In genomic region chr5:100121170-100121569, GRCm38 (mm10) we compare ENCODE assay signal across 10 mouse cellular contexts. TPM values are rescaled to one million over a fixed set of nuclear protein-coding genes. Genes with fewer than 3 reads are reported as not detected.
A peak's percentile ranks its signal among the peaks of the same experiment; 100 is the strongest.
DNase-seq lines count a peak whose midpoint lies in the region; ATAC-seq lines count a peak whose summit lies in the region.
"Had no signal": no experiment of that assay in that cellular context is flagged by ENCODE, and none has a peak within 500 bp of the region (broad histone marks: within the 10 kb centered on the region; RNA-seq: fewer than 3 reads in every experiment).

No protein-coding gene starts in this region.

- H3K9me3 ChIP-seq in heart, embryonic 12.5 days (replicated peaks) = peaks cover 3% of the 10 kb centered on the region
- H3K9me3 ChIP-seq in embryonic facial prominence, embryonic 11.5 days (replicated peaks; ENCODE audit: control insufficient read depth, low read length) = no peaks in the 10 kb centered on the region
- peaks cover 6% of the 10 kb centered on the region; the same call in 1 of the 2 replicates for H3K9me3 ChIP-seq in hindbrain, embryonic 12.5 days (replicated peaks)
- H3K9me3 ChIP-seq in midbrain, embryonic 13.5 days = no peaks in the 10 kb centered on the region

- no peak for DNase-seq in heart, postnatal 25 days (ENCODE audit: low spot score)
- DNase-seq in embryonic facial prominence, embryonic 11.5 days (ENCODE audit: low spot score) = no peak
- no peak for DNase-seq in cerebellum, postnatal 4 days (ENCODE audit: low spot score in 2 of 2)
- no peak for DNase-seq in yolk sac, embryonic 10.5 days (ENCODE audit: low spot score)
- no peak for DNase-seq in layer of hippocampus, adult 9-11 months

- intact Hi-C loops in heart, postnatal 25 days (cut with DNase I) = no loop called here

- H3K27ac ChIP-seq in heart, embryonic 12.5 days (ENCODE audit: poor library complexity, severe bottlenecking) = no peak overlapping the region
- no peak overlapping the region for H3K27ac ChIP-seq in embryonic facial prominence, embryonic 11.5 days (replicated peaks; ENCODE audit: low read depth, low read length)
- H3K27ac ChIP-seq in hindbrain, embryonic 12.5 days = no peak overlapping the region
- H3K27ac ChIP-seq in midbrain, embryonic 13.5 days = peak overlapping the region; percentile 64; the same call in 1 of the 2 replicates

- H3K4me2 ChIP-seq in heart, embryonic 12.5 days = peak overlapping the region; percentile 57
- peak overlapping the region; percentile 1; the same call in 1 of the 2 replicates for H3K4me2 ChIP-seq in embryonic facial prominence, embryonic 11.5 days (ENCODE audit: low read depth, low read length)
- H3K4me2 ChIP-seq in hindbrain, embryonic 12.5 days (replicated peaks) = peak overlapping the region; percentile 47
- peak overlapping the region; percentile 51 for H3K4me2 ChIP-seq in midbrain, embryonic 13.5 days (replicated peaks)

- peaks cover 28% of the 10 kb centered on the region for H3K27me3 ChIP-seq in heart, embryonic 12.5 days (replicated peaks)
- H3K27me3 ChIP-seq in embryonic facial prominence, embryonic 11.5 days (ENCODE audit: control insufficient read depth, insufficient read depth, low read length) = no peaks in the 10 kb centered on the region
- 0 out of 2 replicates have a peak, but pooled peaks cover 4% of the 10 kb centered on the region for H3K27me3 ChIP-seq in hindbrain, embryonic 12.5 days
- H3K27me3 ChIP-seq in midbrain, embryonic 13.5 days = no peaks in the 10 kb centered on the region

- no peak for ATAC-seq in heart, embryonic 12.5 days (ENCODE audit: insufficient number of reproducible peaks, low FRiP score)
- ATAC-seq in embryonic facial prominence, embryonic 11.5 days (replicated peaks; ENCODE audit: insufficient number of reproducible peaks, low FRiP score, low TSS enrichment, low read depth) = no peak
- ATAC-seq in hindbrain, embryonic 12.5 days (ENCODE audit: low FRiP score) = no peak
- no peak for ATAC-seq in midbrain, embryonic 13.5 days
- ATAC-seq: lung, postnatal 0 days had no signal

- 56% methylated on average over 7 of the region's 7 CpGs for WGBS in heart, embryonic 12.5 days
- 36% methylated on average over 7 of the region's 7 CpGs for WGBS in embryonic facial prominence, embryonic 11.5 days
- WGBS in hindbrain, embryonic 12.5 days = 50% methylated on average over 7 of the region's 7 CpGs
- WGBS in midbrain, embryonic 13.5 days = 31% methylated on average over 7 of the region's 7 CpGs

- no peaks in the 10 kb centered on the region for H3K36me3 ChIP-seq in heart, embryonic 12.5 days
- no peaks in the 10 kb centered on the region for H3K36me3 ChIP-seq in embryonic facial prominence, embryonic 11.5 days (replicated peaks; ENCODE audit: control insufficient read depth, insufficient read depth, low read depth, low read length)
- no peaks in the 10 kb centered on the region for H3K36me3 ChIP-seq in hindbrain, embryonic 12.5 days
- H3K36me3 ChIP-seq in midbrain, embryonic 13.5 days = no peaks in the 10 kb centered on the region

- H3K4me1 ChIP-seq in heart, embryonic 12.5 days (replicated peaks) = no peaks in the 10 kb centered on the region
- no peaks in the 10 kb centered on the region for H3K4me1 ChIP-seq in embryonic facial prominence, embryonic 11.5 days (ENCODE audit: control insufficient read depth, insufficient read depth, low read length)
- peaks cover 9% of the 10 kb centered on the region; the same call in 1 of the 2 replicates for H3K4me1 ChIP-seq in hindbrain, embryonic 12.5 days
- H3K4me1 ChIP-seq in midbrain, embryonic 13.5 days (replicated peaks) = peaks cover 23% of the 10 kb centered on the region

- H3K9ac ChIP-seq in heart, embryonic 12.5 days = no peak overlapping the region
- H3K9ac ChIP-seq in embryonic facial prominence, embryonic 11.5 days (replicated peaks; ENCODE audit: low read length) = no peak overlapping the region
- no peak overlapping the region for H3K9ac ChIP-seq in hindbrain, embryonic 12.5 days
- H3K9ac ChIP-seq in midbrain, embryonic 13.5 days (replicated peaks) = peak overlapping the region; percentile 58; the same call in 1 of the 2 replicates

- no peak overlapping the region; the same call in 1 of the 2 replicates for H3K4me3 ChIP-seq in heart, embryonic 12.5 days
- no peak overlapping the region for H3K4me3 ChIP-seq in embryonic facial prominence, embryonic 11.5 days (ENCODE audit: low read depth, low read length)
- H3K4me3 ChIP-seq in hindbrain, embryonic 12.5 days = peak overlapping the region; percentile 14
- H3K4me3 ChIP-seq in midbrain, embryonic 13.5 days (replicated peaks) = peak overlapping the region; percentile 30

RNA-seq across cellular contexts. Expression of gene Tmem150c, which starts 38.4 kb away (rescaled TPM):
- 1.1 and 1.9 TPM in 2 replicates for polyA plus RNA-seq in heart, embryonic 12.5 days (2016; fragmentation: Nextera tagmentation; extraction: Ambion mirVana)
- total RNA-seq in heart, postnatal 25 days (2021) = 1 to 10 TPM; 4.0 to 5.7 TPM
- 1.3 and 1.6 TPM in 2 replicates for polyA plus RNA-seq in embryonic facial prominence, embryonic 11.5 days (2014; fragmentation: Nextera tagmentation; extraction: Ambion mirVana)
- polyA plus RNA-seq in hindbrain, embryonic 12.5 days (2016; fragmentation: Nextera tagmentation; extraction: Ambion mirVana) = 8.2 and 9.9 TPM in 2 replicates
- 17.7 and 22.1 TPM in 2 replicates for polyA plus RNA-seq in midbrain, embryonic 13.5 days (2015; fragmentation: Nextera tagmentation; extraction: Ambion mirVana)
- total RNA-seq: common myeloid progenitor, adult 5-6 weeks had no signal

Comparison
In these comparisons a context has a peak if more than half of its experiments do, and no peak if none do; other contexts are left out.
1. H3K4me2 ChIP-seq: peak in every context shown above with its lines; median percentile 57 in heart, embryonic 12.5 days; 51 in midbrain, embryonic 13.5 days; 47 in hindbrain, embryonic 12.5 days; 1 in embryonic facial prominence, embryonic 11.5 days.
2. H3K4me3 ChIP-seq: peak in hindbrain, embryonic 12.5 days (single experiment) and midbrain, embryonic 13.5 days (single experiment); none in heart, embryonic 12.5 days (single experiment) and embryonic facial prominence, embryonic 11.5 days (single experiment).